ENCODE assay signal across 8 mouse cellular contexts in the genomic region with DNA sequence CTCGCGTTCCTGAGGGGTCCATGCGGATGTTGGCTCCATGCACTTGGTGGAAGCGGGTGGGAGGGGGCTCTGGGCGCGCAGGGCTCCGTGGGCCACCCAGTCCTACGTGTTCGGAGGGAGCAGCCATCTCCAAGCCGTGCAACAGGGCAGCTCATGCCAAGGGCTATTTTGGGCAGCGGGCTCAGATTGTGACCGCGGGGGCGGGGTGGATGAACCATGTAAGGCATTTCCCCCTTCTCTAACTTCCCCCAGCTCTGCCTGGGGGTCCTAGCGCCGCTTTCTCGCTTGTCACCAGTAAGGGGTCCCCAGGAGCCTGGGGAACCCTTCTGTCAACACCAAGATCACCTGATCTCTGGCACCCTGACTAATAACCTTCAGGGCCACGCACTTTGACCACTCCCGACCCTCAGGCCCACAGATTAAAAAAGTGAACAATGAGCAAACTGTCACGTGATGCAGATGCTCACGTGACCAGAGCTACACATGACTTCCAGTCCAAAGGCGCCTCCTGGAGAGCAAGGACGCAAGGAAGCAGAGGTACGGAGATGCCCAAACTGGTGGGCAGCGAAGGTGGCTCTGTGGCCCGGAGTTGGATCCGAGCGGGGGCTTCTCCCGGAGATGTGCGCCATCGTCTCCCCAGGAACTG. TPM values are rescaled to one million over a fixed set of nuclear protein-coding genes. Genes with fewer than 3 reads are reported as not detected.
DNase-seq lines count a peak whose midpoint lies in the region; ATAC-seq and TF ChIP-seq lines count a peak whose summit lies in the region.

A gene (minus strand): TSS at position 143 of the 646 bp plus-strand sequence.

- H3ac ChIP-seq in myocyte (ENCODE audit: control insufficient read depth, insufficient read length) = peak within 1 kb of the TSS; percentile 18

- no peaks in the 10 kb centered on the region for H3K27me3 ChIP-seq in heart, embryonic 11.5 days (ENCODE audit: control insufficient read depth, insufficient read depth, low read length)
- no peaks in the 10 kb centered on the region for H3K27me3 ChIP-seq in kidney, embryonic 16.5 days (ENCODE audit: insufficient read depth, low read length)
- H3K27me3 ChIP-seq in liver, adult 2 months (ENCODE audit: control insufficient read depth, insufficient read depth, low read length) = no peaks in the 10 kb centered on the region
- no peaks in the 10 kb centered on the region for H3K27me3 ChIP-seq in myocyte (ENCODE audit: control insufficient read depth, insufficient read depth, insufficient read length)
- H3K27me3 ChIP-seq in splenic B cell, adult 2 months (ENCODE audit: control insufficient read depth, insufficient read depth, low read length, poor library complexity, severe bottlenecking) = no peaks in the 10 kb centered on the region

- no peaks in the 10 kb centered on the region for H3K9me3 ChIP-seq in heart, embryonic 11.5 days (replicated peaks; ENCODE audit: control insufficient read depth, low read length)
- no peaks in the 10 kb centered on the region for H3K9me3 ChIP-seq in kidney, embryonic 16.5 days (ENCODE audit: low read length)

- H3K79me2 ChIP-seq in liver, adult 2 months (ENCODE audit: control insufficient read depth, insufficient read depth, low read length) = no peaks in the 10 kb centered on the region; the same call in 1 of the 2 replicates
- H3K79me2 ChIP-seq in myocyte (ENCODE audit: control insufficient read depth, insufficient read depth) = no peaks in the 10 kb centered on the region

- H3K4me3 ChIP-seq in heart, embryonic 11.5 days (ENCODE audit: low read depth, low read length) = peak within 1 kb of the TSS; percentile 72
- H3K4me3 ChIP-seq in kidney, embryonic 16.5 days (ENCODE audit: low read length) = peak within 1 kb of the TSS; percentile 70
- H3K4me3 ChIP-seq in liver, adult 2 months (ENCODE audit: insufficient read depth, low read depth, low read length) = peak within 1 kb of the TSS; percentile 62
- H3K4me3 ChIP-seq in myocyte = peak within 1 kb of the TSS; percentile 74

- WGBS in heart, embryonic 11.5 days (ENCODE audit: insufficient replicate concordance) = under 1% methylated on average over 31 of the region's 31 CpGs
- under 1% methylated on average over 31 of the region's 31 CpGs for WGBS in kidney, embryonic 16.5 days
- WGBS in liver, adult 2 months = under 1% methylated on average over 31 of the region's 31 CpGs

- TF ChIP-seq CTCF in liver, adult 2 months (IDR thresholded peaks at IDR 0.05; ENCODE audit: low read depth, low read length) = no peak

- peak within 1 kb of the TSS; percentile 97 for H3K27ac ChIP-seq in heart, embryonic 11.5 days (ENCODE audit: low read depth, low read length)
- H3K27ac ChIP-seq in kidney, embryonic 16.5 days (ENCODE audit: low read length) = peak within 1 kb of the TSS; percentile 84
- peak within 1 kb of the TSS; percentile 83 for H3K27ac ChIP-seq in liver, adult 2 months (replicated peaks; ENCODE audit: insufficient read depth, low read depth, low read length)

- DNase-seq in B cell, adult 2 months = peak; percentile 87 to 89
- peak; percentile 96 for DNase-seq in brain, adult 2 months (ENCODE audit: low read depth, low spot score)
- peak; percentile 86 for DNase-seq in liver, adult 2 months (ENCODE audit: extremely low read depth, low read depth, low spot score)
- peak; percentile 94 for DNase-seq in splenic B cell, adult 2 months (ENCODE audit: low read depth, low spot score)

- TF ChIP-seq POLR2A in liver, adult 2 months (IDR thresholded peaks at IDR 0.05; ENCODE audit: extremely low read depth, insufficient read depth, low read length) = peak; percentile 63; the same call in 1 of the 2 replicates
- peak; percentile 69 for TF ChIP-seq POLR2A in myocyte (IDR thresholded peaks at IDR 0.05; ENCODE audit: insufficient read length, low read depth)

- peak within 1 kb of the TSS; percentile 96 for H3K9ac ChIP-seq in heart, embryonic 11.5 days (ENCODE audit: low read depth, low read length)
- peak within 1 kb of the TSS; percentile 81 for H3K9ac ChIP-seq in kidney, embryonic 16.5 days (replicated peaks; ENCODE audit: low read length)
- H3K9ac ChIP-seq in liver, adult 2 months (ENCODE audit: low read depth, low read length) = peak within 1 kb of the TSS; percentile 79

- H3K4me2 ChIP-seq in heart, embryonic 11.5 days = peak within 1 kb of the TSS; percentile 98
- peak within 1 kb of the TSS; percentile 94 for H3K4me2 ChIP-seq in kidney, embryonic 16.5 days (replicated peaks; ENCODE audit: low read depth, low read length)
- peak within 1 kb of the TSS; percentile 92 for H3K4me2 ChIP-seq in myocyte (ENCODE audit: low read depth)

- peaks cover 10% of the 10 kb centered on the region for H3K4me1 ChIP-seq in heart, embryonic 11.5 days (ENCODE audit: control insufficient read depth, insufficient read depth, low read length)
- H3K4me1 ChIP-seq in kidney, embryonic 16.5 days (ENCODE audit: insufficient read depth, low read length) = peaks cover 9% of the 10 kb centered on the region
- H3K4me1 ChIP-seq in liver, adult 2 months (ENCODE audit: control insufficient read depth, insufficient read depth, low read length) = peaks cover 7% of the 10 kb centered on the region; the same call in 1 of the 2 replicates

- ATAC-seq in erythroblast, adult 5-6 weeks (replicated peaks; ENCODE audit: low FRiP score, poor library complexity, severe bottlenecking) = peak; percentile 74
- ATAC-seq in heart, embryonic 11.5 days (replicated peaks; ENCODE audit: insufficient number of reproducible peaks, low FRiP score, low TSS enrichment) = peak; percentile 76
- peak; percentile 73 for ATAC-seq in kidney, embryonic 16.5 days (ENCODE audit: low FRiP score, low TSS enrichment)

- peaks cover 10% of the 10 kb centered on the region for H3K36me3 ChIP-seq in heart, embryonic 11.5 days (ENCODE audit: control insufficient read depth, insufficient read depth, low read length)
- peaks cover 18% of the 10 kb centered on the region for H3K36me3 ChIP-seq in kidney, embryonic 16.5 days (ENCODE audit: insufficient read depth, low read length)
- peaks cover 4% of the 10 kb centered on the region; the same call in 1 of the 2 replicates for H3K36me3 ChIP-seq in liver, adult 2 months (ENCODE audit: control insufficient read depth, insufficient read depth, low read length)
- H3K36me3 ChIP-seq in myocyte (ENCODE audit: control insufficient read depth, insufficient read depth) = no peaks in the 10 kb centered on the region
- H3K36me3 ChIP-seq in splenic B cell, adult 2 months (ENCODE audit: control insufficient read depth, insufficient read depth, low read length, poor library complexity, severe bottlenecking) = peaks cover 11% of the 10 kb centered on the region

TF ChIP-seq in myocyte, 11 proteins besides CTCF, POLR2A, EP300 and RAD21:
- TF ChIP-seq POLR2AphosphoS2 (IDR thresholded peaks at IDR 0.05; ENCODE audit: insufficient read length, low read depth) (peak; percentile 80), TCF3 (IDR thresholded peaks at IDR 0.05; ENCODE audit: insufficient read length, low read depth) (no peak), MAX (IDR thresholded peaks at IDR 0.05; ENCODE audit: low read depth) (peak; percentile 61), USF1 (IDR thresholded peaks at IDR 0.05; ENCODE audit: low read depth) (peak; percentile 100), MYOG (IDR thresholded peaks at IDR 0.05; ENCODE audit: control insufficient read depth in 1 of 3, insufficient read depth in 1 of 3, insufficient read length in 2 of 3, low read depth in 2 of 3) (peak in 1 of 3 experiments; percentile 2), SRF (IDR thresholded peaks at IDR 0.05; ENCODE audit: control insufficient read depth, insufficient read length, low read depth) (peak; percentile 97)

RNA-seq across cellular contexts. Expression of the gene that starts here (rescaled TPM):
- not detected in 2 replicates for total RNA-seq in erythroblast, adult 5-6 weeks (2015; ENCODE audit: low replicate concordance)
- total RNA-seq in erythroblast, adult 5-6 weeks (2017; ENCODE audit: low replicate concordance) = 1.4 TPM in 1 of 2 replicates, not detected in the other
- 41.9 and 43.2 TPM in 2 replicates for polyA plus RNA-seq in heart, embryonic 11.5 days (2014; fragmentation: Nextera tagmentation; extraction: Ambion mirVana)
- polyA plus RNA-seq in kidney, embryonic 16.5 days (2015; fragmentation: Nextera tagmentation; extraction: Ambion mirVana) = 8.8 and 9.0 TPM in 2 replicates
- total RNA-seq in liver, adult 2 months (2014; rRNA removed) = 1.6 and 2.3 TPM in 2 replicates
- 4.5 and 5.6 TPM in 2 replicates for polyA plus RNA-seq in liver, adult 2 months (2012; rRNA removed)
- polyA plus RNA-seq in myocyte (2012; fragmentation: generic; extraction: Trizol) = 23.5 TPM

Comparison
In these comparisons a context has a peak if more than half of its experiments do, and no peak if none do; other contexts are left out.
1. Peak in every context shown above with its lines: DNase-seq, ATAC-seq, H3K4me3 ChIP-seq and H3K27ac ChIP-seq.